Mouse (Mus musculus) G1E-ER4 (cell line): ENCODE measurements around the gene Rims3. TPM values are rescaled to one million over a fixed set of nuclear protein-coding genes. Genes with fewer than 3 reads are reported as not detected.

Experiments
- GATA1 ChIP-seq: IDR thresholded peaks from one replicate; pipeline ENCODE4 v1.8.0; 2012; ENCODE audit warnings: low read length, inconsistent platforms
- polyA plus RNA-seq: library from polyadenylated mRNA; stranded (reverse); fragments of >175 nt; gene quantifications from 2 replicates; pipeline ENCODE4 v1.2.3, GENCODE M21; 2012

The Rims3 gene
- polyA plus RNA-seq, 1 experiment = not detected

DNA sequence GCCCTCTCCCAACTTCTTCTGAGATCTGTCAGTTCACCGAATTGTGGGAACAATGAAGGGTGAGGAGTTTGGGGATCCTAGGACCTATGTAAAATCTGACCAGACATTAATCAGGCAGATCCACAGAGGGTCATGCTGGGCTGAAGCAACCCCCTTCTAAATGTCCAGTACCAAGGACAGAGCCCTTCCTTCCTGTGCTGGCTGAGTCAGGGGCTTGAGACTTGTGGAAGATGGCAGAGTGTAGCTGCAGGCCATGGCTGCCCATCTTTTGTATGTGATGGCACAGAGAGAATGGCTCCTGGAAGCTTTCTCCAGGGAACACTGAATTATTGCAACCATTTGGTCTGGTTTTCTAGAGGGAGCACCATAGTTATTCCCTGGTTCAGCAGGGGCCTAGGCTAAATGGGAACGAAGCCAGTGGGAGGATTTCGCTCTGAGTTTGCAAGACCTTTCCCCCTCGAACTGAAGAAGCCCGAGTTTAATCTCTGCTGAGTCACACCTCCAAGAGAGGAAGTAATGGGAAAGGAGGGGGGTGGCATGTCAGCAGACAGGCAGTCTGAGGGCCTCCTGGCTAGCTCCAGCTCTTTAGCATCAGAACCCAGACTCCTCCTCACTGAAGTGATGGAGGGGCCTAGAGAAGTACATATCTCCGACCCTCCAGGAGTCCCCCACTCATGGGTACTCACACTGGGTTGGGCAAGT, 26.3 kb downstream of the Rims3 start:
- no peak for TF ChIP-seq GATA1

DNA sequence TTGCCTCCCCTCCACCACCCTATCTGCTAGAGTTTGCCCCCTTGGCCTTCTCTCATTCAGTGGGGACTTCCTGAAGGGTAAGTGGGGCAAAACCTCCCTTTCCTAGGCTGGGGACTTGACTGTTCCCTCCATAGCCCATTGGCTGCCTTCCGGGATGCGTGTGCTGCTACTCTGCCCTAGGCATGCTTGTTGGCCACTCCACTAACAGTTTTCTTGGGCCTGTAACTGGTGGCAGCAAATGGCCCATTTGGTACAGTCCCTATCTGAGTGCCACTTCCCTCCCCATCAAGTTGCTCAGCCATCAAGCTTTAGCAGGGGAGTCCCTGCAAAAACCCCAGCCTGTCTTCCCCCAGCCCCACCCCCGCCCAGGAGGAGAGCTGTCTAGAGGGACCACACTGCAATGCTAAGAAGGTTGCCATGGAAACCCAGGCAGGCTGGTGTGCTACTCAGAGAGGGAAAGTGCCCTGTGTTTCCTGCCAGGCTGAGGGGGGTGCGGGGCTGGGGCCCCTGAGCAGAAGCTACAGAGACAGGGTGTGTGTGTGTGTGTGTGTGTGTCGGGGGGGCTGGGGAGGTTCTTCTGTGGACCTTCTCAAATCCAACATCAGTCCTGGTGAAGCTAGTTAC, 27.5 kb downstream of the Rims3 start:
- no peak for TF ChIP-seq GATA1

DNA sequence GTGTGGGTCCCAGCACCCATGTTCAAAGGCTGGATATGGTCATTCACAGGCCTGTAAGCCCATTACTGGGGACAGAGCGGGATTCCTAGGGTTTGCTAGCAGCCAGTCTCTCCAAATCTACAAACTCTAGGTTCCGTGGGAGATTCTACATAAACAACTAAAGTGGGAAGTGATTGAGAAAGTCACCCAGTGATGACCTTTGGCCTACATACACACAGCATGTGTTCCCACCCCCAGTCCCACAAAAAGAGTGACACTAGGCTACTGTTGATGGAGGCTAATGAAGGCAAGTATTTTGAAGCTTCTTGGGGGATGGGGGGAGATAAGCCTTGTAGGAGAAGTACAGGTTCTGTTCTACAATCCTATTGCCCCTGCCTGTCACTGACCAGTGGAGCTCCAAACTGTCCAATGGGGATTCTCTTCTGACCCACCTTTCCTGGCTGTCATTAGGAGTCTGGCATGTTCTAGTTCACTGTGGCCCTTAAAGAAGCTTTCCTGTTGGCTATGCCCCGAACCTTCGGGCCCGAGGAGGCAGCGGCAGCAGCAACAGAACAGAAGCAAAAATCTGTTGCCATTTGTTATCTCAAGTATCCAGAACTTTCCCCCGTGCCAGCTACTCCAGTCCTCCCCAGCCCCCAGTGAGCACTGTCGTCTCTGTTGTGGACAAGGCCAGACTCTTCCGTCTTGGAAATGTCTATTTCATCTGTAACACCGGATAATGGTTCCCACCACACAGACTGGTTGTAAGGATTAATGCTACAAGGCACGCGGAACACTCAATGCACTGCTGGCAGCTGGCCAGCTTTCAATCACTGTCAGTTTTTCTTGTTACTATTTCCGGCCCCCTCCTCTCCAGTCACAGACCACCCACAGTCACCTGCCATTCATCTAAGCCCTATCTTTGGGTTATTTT, 30.8 kb downstream of the Rims3 start:
- no peak for TF ChIP-seq GATA1

DNA sequence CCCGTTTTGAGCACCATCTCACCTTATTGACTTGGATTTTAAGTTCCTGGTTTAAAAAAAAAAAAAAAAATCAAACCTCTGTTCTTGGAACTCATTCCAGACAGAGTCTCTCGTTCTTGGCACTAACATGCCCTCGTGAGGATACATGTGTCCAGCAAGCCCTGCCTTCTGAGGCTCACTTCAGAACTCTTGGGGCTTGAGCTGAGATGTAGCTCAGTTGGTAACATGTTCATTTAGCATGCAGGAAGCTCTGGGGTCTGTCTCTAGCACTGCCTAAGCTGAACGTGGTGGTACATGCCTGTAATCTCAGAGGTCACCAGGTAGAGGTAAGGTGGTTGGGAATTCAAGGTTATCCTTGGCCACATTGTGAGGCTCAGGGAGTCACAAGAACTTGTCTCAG, 31.5 kb downstream of the Rims3 start:
- TF ChIP-seq GATA1 = no peak

DNA sequence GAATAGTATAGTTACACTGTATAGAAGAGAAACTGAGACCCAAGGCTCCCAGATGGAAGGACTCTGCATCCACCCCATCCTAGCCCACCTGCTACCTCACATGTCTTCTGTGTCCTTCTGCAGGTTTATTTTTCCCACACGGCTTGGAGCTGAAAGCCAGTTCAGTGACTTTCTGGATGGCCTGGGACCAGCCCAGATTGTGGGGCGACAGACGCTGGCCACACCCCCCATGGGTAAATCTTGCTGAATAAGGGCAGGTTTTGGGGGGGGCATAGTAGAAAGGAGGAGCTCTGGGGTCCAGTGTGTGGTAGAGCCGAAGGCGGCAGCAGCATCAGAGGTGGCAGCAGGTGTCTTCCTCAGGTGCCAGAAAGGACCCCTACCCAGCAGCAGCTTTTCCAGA, 32.2 kb downstream of the Rims3 start:
- TF ChIP-seq GATA1 = no peak

DNA sequence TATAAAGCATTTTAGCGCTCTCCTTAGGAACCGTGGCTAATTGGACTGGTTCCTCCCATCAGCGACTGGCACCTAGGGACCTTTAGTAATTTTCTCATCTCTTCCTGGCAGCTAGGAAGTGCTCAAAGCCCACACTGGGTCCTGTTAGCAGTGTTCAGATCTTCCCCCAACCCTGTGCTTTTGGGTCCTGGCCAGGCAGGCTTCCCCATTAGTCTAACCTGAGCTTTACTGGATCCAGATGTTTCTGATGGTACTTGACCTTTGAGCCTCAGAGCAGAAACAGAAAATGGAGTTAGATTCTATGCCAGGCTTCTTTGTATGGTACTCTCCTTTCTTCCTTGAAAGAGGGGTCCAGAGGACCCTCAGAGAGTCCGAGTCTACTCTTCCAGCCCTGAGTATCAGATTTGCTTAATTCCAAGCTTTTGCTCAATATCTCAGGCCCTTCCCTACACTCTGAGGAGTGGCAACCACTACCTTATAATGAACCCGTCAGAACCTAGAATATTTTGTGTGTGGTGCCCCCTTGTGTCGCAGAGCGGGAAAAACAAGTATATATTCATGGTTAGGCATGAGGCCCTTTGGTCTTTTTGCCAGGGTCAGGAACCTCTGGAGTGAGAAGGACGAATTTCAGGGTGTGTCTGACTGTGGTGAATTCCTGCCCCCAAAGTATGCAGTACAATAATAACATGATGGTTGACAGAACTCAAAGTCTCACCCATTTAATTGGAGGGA, 32.9 kb downstream of the Rims3 start:
- no peak for TF ChIP-seq GATA1

DNA sequence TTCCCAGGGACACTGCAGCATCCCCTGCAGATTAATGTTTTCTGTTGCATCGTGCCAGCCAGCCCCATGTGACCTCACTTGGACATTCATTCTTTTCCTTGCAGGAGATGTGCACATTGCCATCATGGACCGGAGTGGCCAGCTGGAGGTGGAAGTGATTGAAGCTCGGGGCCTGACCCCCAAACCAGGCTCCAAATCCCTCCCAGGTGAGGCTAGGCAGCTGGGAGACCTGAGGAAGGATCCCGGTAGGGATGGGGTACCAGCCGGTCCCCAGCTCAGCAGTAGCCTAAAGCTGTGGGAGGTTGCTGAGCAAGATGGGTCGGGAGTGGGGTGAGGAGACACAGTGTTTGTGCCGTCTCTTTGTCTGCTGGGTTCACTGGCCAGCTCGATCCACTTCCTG, 34.3 kb downstream of the Rims3 start:
- no peak for TF ChIP-seq GATA1

DNA sequence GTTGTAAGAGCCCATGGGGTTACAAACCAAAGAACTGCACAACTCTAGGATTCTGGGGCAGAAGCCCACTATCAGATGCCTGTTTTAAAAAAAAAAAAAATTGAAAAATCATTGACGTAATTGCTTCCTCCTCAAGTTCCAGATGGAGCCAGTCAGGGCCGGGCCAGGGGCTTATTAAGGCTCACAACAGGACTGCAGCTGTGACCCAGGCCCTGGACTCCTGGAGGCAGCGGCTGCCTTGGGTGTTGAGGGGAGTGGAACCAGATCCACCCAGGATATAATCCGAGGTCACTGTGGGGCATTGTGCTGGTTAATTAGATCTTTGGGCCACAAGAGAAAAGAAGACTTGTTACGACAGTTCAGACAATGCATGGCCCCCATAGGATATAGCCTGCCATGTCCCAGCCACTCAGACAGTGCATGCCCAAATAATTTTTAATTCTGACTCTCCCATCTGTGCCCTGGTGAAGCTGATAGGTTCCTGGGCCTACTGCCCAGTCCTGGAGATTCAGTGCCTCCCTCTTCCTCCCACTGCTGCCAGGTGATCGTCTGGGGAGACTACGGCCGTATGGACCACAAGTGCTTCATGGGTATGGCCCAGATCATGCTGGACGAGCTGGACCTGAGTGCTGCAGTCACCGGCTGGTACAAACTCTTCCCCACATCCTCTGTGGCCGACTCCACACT, 36.3 kb downstream of the Rims3 start:
- TF ChIP-seq GATA1 = no peak

DNA sequence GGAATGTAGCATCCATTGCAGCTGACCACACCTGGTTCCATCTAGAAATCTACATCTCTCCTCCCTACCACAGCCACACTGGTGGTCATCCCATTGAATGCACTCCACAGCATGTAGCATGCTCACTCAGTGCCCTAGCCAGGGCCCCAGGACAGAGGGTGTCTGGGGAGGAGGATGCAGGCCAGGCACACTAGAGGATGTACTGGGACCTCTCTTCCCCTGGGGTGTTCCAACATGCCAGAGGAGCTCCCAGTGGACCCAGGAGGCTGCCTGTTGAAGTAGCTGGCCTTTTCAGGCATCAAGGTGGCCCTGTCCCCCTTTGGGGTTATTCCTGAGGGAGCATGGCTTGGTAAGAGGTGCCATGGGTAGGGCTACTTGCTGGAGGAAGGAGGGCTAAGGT, 37.3 kb downstream of the Rims3 start:
- no peak for TF ChIP-seq GATA1

DNA sequence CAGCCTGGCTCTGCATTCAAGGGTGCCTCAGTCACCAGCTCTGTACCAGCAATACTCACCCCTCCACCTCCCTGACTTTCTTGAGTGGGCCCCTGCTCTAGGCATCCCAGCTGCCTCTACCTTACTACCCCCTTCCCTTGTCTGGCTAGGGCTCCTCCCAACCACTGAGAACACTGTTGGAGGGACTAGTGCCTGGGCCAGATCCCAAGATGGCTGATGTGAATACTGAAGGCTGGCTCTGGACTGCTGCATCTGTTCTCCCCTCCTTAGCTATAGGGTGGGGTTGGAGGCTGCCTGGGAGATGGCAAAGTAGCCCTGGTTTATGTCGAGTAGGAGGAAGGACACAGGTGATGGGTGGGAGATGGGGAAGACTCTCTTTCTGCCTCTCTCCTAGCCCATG, 37.9 kb downstream of the Rims3 start:
- no peak for TF ChIP-seq GATA1

DNA sequence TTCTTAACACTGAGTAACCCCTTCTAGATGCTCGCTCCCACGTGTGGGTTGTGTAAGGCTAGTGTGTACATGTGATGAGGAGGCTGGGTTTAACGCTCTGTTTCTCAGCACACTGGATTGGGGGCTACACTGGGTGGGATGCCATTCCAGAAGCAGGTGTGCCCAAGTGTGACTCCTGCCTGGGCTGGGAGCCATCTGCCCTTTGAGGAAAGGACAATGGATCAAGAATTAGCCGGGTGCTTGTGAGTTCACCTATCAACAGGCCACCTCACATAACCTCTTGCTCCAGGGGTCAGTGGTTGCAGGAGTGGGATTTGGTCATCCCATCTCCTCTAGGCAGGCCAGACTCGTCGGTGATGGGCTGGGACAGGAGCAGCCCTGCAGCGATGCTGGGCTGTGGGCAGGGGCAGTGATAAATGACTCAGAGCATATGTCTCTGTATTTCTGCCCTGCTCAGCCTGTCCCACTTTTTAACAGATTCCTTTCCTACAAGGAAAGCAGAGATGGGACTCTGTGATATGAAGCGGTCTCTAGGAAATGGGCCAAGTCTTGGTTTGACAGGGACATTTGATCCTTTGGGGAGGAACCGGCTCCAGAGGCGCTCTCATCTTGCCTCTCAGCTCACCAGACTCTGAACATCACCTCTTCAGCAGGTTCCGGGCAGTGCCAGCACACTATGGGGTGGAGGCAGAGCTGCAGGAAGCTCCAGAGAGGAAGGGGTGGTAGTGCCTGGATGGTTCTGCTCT, 39.2 kb downstream of the Rims3 start:
- TF ChIP-seq GATA1 = no peak

DNA sequence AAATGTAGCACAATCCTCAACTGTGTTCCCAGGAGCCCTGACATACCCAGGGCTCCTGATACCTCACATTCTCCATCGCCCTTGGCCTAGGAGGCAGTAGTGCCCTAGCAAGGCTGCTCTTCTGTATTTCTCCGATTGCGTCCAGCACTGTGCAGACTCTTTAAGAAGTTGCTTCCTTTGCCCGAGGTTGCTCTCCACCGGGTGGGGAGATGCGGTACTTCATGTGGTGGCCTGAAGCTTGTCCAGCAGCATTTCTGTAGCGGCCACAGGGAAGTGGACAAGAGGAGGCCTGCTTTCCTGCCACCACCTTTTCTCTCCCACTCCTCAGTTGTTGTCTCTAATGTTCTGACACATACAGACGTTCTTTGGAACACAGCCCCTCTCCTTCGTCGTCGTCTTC, 40.0 kb downstream of the Rims3 start:
- no peak for TF ChIP-seq GATA1

DNA sequence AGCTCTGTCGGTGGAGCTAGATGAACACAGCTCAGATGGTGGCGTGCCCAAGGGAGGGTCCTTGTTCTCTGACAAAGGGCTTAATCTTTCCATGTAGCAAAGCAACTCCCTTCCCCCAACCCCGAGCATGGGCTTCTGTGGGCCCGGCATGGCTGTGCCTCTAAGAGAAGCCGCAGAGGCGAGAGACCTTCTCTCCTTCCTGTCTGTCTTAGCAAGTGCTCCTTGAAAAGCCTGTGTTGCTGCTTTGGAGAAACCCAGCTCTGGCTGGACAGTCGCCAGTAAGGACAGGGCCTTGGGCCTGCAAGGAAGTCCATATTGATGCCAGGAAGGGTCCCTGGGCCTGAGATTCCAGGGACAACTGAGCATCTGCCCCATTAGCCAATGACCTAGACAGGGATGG, 40.6 kb downstream of the Rims3 start:
- no peak for TF ChIP-seq GATA1

DNA sequence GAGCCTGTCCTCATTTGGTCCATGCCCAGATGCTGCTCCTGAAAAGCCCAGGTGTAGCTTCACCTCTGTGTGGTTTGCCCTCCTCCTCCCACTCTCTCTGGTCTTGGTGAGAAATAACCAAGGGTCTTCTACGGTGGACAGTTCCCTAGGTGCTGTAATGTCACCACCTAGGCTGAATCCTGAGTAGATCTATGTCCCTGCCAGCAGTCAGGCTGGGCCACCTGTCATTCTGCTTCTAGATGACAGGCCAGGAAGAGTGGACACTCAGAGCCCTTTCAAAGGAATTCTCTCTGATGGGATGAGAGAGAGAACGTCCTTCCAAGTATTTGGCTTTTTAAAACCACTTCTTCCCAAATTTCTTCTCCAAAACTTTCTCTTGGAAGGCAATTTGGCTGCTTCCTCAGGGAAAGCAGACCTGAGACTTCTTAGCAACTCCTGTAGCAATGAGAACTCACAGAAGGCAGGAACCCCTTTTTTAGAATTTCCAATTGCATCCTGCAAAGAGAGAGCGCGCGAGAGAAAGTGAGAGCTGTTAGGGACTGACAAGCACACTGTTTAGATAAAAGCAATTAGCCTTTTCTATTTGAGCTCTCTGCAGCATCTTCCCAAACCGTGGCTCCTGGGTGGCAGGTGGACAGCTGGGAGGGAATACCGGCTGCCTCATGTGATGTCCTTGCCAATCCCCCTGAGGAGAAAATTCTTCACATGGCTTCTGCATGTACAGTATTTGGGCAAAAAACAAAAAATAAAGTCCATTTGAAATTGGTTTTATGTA, 41.4 kb downstream of the Rims3 start:
- TF ChIP-seq GATA1 = no peak

DNA sequence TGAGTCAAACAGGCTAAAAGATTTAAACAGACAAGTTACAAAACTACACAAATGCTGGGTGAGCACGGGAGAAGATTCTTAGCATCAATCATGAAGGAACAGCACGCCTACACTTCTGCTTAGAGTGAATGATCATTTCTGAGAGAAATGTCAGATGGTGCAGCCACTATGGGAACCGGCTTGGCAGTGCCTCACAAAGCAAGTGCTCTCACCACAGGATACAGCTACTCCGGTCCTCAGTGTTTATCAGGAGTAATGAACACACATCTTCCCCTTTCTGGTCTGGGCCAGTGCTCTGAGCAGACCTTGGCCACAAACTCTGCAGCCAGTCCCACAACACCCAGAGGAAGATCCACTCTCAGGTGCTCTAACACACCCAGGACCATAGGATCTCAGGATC, 49.9 kb downstream of the Rims3 start:
- TF ChIP-seq GATA1 = no peak
